Mouse (Mus musculus) kidney, adult 2 months (tissue): ENCODE data around the gene Kdm5b. TPM values are rescaled to one million over a fixed set of nuclear protein-coding genes. Genes with fewer than 3 reads are reported as not detected.

Experiments
- DNase-seq: peaks from one replicate; pipeline ENCODE4 v3.0.0; 2021
- H3K27ac ChIP-seq: fragments of 200-500 bp; 2 replicates; pipeline ENCODE4 v1.5.1; 2012; ENCODE audit warnings: low read depth, low read length, control low read depth, inconsistent platforms; ENCODE audit not compliant: insufficient read depth
- H3K27me3 ChIP-seq: fragments of 200-500 bp; replicated peaks from 2 replicates; pipeline ENCODE4 v1.6.1; 2012; ENCODE audit warnings: mild to moderate bottlenecking, moderate library complexity, low read length, inconsistent platforms; ENCODE audit not compliant: control insufficient read depth, insufficient read depth
- H3K36me3 ChIP-seq: fragments of 200-500 bp; 2 replicates; pipeline ENCODE4 v1.6.1; 2012; ENCODE audit warnings: mild to moderate bottlenecking, moderate library complexity, low read length, inconsistent platforms; ENCODE audit not compliant: control insufficient read depth, insufficient read depth
- H3K4me1 ChIP-seq: fragments of 200-500 bp; 2 replicates; pipeline ENCODE4 v1.6.1; 2011; ENCODE audit warnings: low read length; ENCODE audit not compliant: control insufficient read depth, insufficient read depth
- H3K4me3 ChIP-seq: fragments of 200-500 bp; 2 replicates; pipeline ENCODE4 v1.5.1; 2011; ENCODE audit warnings: mild to moderate bottlenecking, low read depth, low read length, control low read depth; ENCODE audit not compliant: insufficient read depth
- CTCF ChIP-seq: fragments of 200-500 bp; conservative IDR thresholded peaks from 2 replicates; pipeline ENCODE4 v1.5.1; 2011; ENCODE audit warnings: low read depth, mild to moderate bottlenecking, control low read depth, low read length, moderate library complexity, mixed read lengths; ENCODE audit not compliant: insufficient read depth, insufficient read length
- POLR2A ChIP-seq: fragments of 200-500 bp; IDR thresholded peaks from one replicate; pipeline ENCODE4 v1.6.1; 2011; ENCODE audit warnings: low read depth, low read length, control low read depth
- WGBS: fragments of 180-500 bp; shearing (Covaris S2); methylation state at CpG from one replicate; pipeline ENCODE4 v1.1.7; 2018; 5-methylcytosine and 5-hydroxymethylcytosine counted together
- polyA plus RNA-seq: library from polyadenylated mRNA; depleted of rRNA; stranded (reverse); fragments of >200 nt; gene quantifications from 2 replicates; pipeline ENCODE4 v1.2.3, GENCODE M21; 2012

The Kdm5b gene
- polyA plus RNA-seq, 1 experiment: 6.1 TPM

DNA sequence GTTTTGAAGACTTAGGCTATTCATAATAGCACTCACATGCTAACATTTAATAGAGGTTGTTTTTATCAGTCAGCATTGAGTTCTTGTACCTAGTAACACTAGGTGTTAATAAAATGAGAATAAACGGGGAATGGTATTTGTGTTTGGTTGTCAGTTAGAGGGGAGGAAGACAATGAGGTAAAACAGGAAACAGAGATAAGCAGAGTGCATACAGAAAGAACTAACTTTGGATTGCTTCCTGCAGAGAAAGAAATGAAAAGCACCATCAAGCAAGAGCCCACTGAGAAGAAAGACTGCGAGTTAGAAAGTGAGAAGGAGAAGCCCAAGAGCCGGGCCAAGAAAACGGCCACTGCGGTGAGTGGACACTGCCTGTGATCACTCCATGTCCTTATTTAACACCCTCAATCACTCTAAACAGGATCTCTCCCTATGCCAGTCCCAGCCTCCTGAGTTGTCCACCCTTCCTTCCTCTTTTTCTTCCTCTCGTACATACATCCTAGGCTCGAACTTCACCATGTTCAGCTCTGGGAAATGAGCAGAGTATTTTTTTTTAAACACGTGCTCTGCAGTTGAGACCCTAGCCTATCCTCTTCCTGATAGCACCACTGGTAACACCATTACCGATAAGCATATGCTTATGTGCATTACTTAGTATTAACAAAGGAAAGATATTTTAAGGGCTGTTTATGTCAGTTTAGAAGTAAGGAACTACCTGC lies 37.5 kb downstream of the Kdm5b start:
- DNase-seq: no peak
- Histone ChIP-seq H3K4me1 (no peaks in the 10 kb centered on the region), H3K36me3 (peaks cover 12% of the 10 kb centered on the region), H3K27ac (no peak overlapping the region), H3K4me3 (no peak overlapping the region), H3K27me3 (no peaks in the 10 kb centered on the region)
- 84% methylated on average over 9 of the region's 9 CpGs for WGBS
- TF ChIP-seq POLR2A (no peak), CTCF (no peak)

DNA sequence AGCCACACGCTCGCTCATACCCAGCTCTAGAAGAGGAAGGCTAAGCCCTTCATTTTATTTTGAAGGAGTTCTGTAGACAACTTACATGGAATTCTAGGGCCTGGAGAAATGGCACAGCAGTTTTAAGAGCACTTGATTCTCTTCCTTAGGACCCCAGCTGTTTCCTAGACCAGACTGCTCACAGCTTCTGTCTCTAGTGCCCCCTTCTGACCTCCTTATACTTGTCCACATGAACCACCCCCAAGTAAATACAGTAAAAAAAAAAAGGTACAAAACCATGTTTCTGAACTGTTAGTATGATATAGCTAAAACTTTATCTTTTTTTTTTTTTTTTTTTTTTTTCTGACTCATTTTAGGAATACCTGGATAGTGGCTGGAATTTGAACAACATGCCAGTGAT lies 44.1 kb downstream of the Kdm5b start:
- WGBS: 97% methylated on average over 2 of the region's 2 CpGs
- H3K27me3 ChIP-seq: no peaks in the 10 kb centered on the region
- H3K4me1 ChIP-seq: no peaks in the 10 kb centered on the region
- peaks cover 15% of the 10 kb centered on the region for H3K36me3 ChIP-seq
- TF ChIP-seq POLR2A (no peak), CTCF (no peak)
- no peak overlapping the region for H3K4me3 ChIP-seq
- no peak overlapping the region for H3K27ac ChIP-seq
- DNase-seq: no peak

DNA sequence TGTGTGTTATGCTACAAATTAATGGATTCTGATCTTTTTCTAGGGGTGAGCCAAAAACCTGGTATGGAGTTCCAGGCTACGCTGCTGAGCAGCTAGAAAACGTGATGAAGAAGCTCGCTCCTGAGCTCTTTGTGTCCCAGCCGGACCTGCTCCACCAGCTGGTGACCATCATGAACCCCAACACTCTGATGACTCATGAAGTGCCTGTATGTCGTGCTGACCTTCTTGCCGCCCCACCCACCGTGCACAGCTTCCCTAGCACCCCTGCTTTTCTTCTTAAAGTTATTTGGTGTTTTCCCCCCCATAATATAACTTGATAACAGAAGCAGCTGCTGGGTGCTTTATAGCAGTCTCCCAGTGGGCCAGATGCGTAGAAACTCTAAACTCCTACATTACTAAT lies 45.7 kb downstream of the Kdm5b start:
- WGBS: 84% methylated on average over 8 of the region's 8 CpGs
- Histone ChIP-seq H3K27me3 (no peaks in the 10 kb centered on the region), H3K4me3 (no peak overlapping the region), H3K4me1 (no peaks in the 10 kb centered on the region), H3K27ac (no peak overlapping the region), H3K36me3 (peaks cover 13% of the 10 kb centered on the region)
- TF ChIP-seq POLR2A (no peak), CTCF (no peak)
- no peak for DNase-seq

DNA sequence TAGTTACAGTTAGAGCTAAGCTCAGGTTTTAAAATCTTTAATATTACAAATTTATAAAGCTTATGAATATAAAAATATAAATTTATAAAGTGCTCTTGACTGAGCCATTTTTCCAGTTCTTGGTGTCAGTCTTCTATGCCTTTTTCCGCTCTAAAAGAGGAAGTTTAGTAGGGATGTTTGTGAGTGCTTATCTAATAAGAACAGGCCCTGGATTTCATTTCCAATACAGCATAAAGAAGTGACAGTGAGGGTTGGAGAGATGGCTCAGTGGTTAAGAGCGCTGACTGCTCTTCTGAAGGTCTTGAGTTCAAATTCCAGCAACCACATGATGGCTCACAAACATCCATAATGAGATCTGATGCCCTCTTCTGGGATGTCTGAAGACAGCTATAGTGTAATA lies 46.4 kb downstream of the Kdm5b start:
- Histone ChIP-seq H3K27me3 (no peaks in the 10 kb centered on the region), H3K27ac (no peak overlapping the region), H3K4me3 (no peak overlapping the region), H3K4me1 (no peaks in the 10 kb centered on the region), H3K36me3 (peaks cover 12% of the 10 kb centered on the region)
- 95% methylated on average over 2 of the region's 2 CpGs for WGBS
- no peak for DNase-seq
- TF ChIP-seq POLR2A (no peak), CTCF (no peak)

DNA sequence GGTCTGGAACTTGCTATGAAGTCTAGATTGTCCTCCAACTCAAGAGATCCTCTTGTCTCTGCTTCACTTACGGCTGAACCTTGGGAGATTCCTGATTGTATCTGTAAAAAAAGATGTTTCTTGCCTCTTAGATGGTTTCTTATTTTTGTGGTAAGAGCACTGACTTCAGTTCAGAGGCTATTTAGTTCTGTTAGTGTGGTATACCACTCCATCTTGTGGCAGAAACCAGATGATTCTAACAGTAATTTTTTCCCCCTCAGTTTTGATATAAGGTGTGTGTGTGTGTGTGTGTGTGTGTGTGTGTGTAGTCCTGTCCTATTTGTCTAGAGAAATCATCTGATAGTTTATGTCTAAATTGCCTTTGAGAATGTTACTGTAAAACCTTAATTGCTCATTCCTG lies 47.3 kb downstream of the Kdm5b start:
- no peak overlapping the region for H3K27ac ChIP-seq
- TF ChIP-seq CTCF (no peak), POLR2A (no peak)
- H3K4me1 ChIP-seq: no peaks in the 10 kb centered on the region
- no peak for DNase-seq
- H3K27me3 ChIP-seq: no peaks in the 10 kb centered on the region
- H3K36me3 ChIP-seq: peaks cover 13% of the 10 kb centered on the region
- H3K4me3 ChIP-seq: no peak overlapping the region
- 77% methylated on average over 1 of the region's 1 CpGs for WGBS

DNA sequence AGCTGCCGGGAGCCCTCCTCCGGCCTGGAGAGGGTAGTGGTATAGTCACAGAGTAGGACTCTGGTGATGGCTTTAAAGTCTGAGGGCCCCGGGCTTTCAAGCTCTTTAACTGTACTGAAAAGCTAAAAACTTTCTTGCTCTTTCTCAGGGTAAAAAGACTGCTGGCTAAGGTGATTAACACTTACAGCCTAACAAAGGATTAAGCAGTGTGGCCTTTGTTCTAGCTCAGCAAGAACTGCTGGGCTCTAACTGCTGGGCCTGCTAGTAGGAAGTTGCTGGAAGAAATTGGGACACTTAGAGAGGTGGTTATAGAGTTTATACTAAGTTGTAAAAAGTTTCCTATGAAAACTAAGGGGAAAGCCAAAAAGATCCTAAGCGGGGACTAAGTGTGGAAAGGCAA lies 49.2 kb downstream of the Kdm5b start:
- Histone ChIP-seq H3K27me3 (no peaks in the 10 kb centered on the region), H3K36me3 (peaks cover 9% of the 10 kb centered on the region), H3K4me1 (no peaks in the 10 kb centered on the region), H3K27ac (no peak overlapping the region), H3K4me3 (no peak overlapping the region)
- TF ChIP-seq POLR2A (no peak), CTCF (no peak)
- DNase-seq: no peak
- 66% methylated on average over 4 of the region's 4 CpGs for WGBS

DNA sequence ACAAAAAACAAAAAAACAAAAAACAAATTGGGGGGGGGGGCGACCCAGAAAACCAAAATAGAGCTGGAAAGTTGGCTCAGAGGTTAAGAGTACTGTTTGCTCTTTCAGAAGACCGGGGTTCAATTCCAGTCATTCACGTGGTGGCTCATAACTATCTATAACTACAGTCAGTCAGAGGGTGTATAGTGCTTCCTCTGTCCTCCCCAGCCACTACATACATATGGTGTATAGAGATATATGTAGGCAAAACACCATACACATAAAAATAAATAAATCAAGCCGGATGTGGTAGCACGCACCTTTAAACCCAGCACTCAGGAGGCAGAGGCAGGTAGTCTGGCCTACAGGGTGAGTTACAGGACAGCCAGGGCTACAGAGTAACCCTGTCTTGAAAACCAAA lies 54.6 kb downstream of the Kdm5b start:
- Histone ChIP-seq H3K4me3 (no peak overlapping the region), H3K27ac (no peak overlapping the region), H3K27me3 (no peaks in the 10 kb centered on the region), H3K36me3 (peaks cover 5% of the 10 kb centered on the region), H3K4me1 (no peaks in the 10 kb centered on the region)
- 93% methylated on average over 5 of the region's 5 CpGs for WGBS
- DNase-seq: no peak
- TF ChIP-seq CTCF: no peak
- TF ChIP-seq POLR2A: no peak
